Mouse (Mus musculus) limb, embryonic 14.5 days (tissue): ENCODE data around the gene Tbxas1. TPM values are rescaled to one million over a fixed set of nuclear protein-coding genes. Genes with fewer than 3 reads are reported as not detected.

Source experiments
- ATAC-seq: fragments of 200-750 bp; cut with Nextera tagmentation; 2 replicates; pipeline ENCODE4 v1.8.0; 2017; ENCODE audit warnings: low read depth, moderate number of reproducible peaks, moderate TSS enrichment; ENCODE audit not compliant: low FRiP score
- DNase-seq: peaks from one replicate; pipeline ENCODE4 v3.0.0-alpha.2; 2015; ENCODE audit warnings: low spot score
- H3K27ac ChIP-seq: fragments of 300-500 bp; sonication (generic); replicated peaks from 2 replicates; pipeline ENCODE4 v1.5.1; 2014; ENCODE audit warnings: low read depth, mild to moderate bottlenecking, low read length, moderate library complexity, mixed read lengths
- H3K27me3 ChIP-seq: fragments of 300-500 bp; sonication (generic); 2 replicates; pipeline ENCODE4 v1.6.1; 2014; ENCODE audit warnings: low read length, mixed read lengths; ENCODE audit not compliant: control insufficient read depth, insufficient read depth
- H3K36me3 ChIP-seq: fragments of 300-500 bp; sonication (generic); 2 replicates; pipeline ENCODE4 v1.6.1; 2014; ENCODE audit warnings: mild to moderate bottlenecking, low read length, moderate library complexity, mixed read lengths; ENCODE audit not compliant: control insufficient read depth, insufficient read depth
- H3K4me1 ChIP-seq: fragments of 300-500 bp; sonication (generic); 2 replicates; pipeline ENCODE4 v1.6.1; 2014; ENCODE audit warnings: antibody characterized with exemption, low read length, mixed read lengths; ENCODE audit not compliant: control insufficient read depth, insufficient read depth
- H3K4me2 ChIP-seq: fragments of 300-500 bp; sonication (generic); replicated peaks from 2 replicates; pipeline ENCODE4 v1.6.1; 2014; ENCODE audit warnings: low read depth, mild to moderate bottlenecking, low read length, moderate library complexity; ENCODE audit not compliant: severe bottlenecking
- H3K4me3 ChIP-seq: fragments of 300-500 bp; sonication (generic); replicated peaks from 2 replicates; pipeline ENCODE4 v1.5.1; 2014; ENCODE audit warnings: low read length
- H3K9ac ChIP-seq: fragments of 300-500 bp; sonication (generic); 2 replicates; pipeline ENCODE4 v1.6.1; 2014; ENCODE audit warnings: mild to moderate bottlenecking, low read depth, low read length, moderate library complexity; ENCODE audit not compliant: severe bottlenecking
- H3K9me3 ChIP-seq: fragments of 300-500 bp; sonication (generic); 2 replicates; pipeline ENCODE4 v1.6.1; 2016; ENCODE audit warnings: low read length; ENCODE audit not compliant: control insufficient read depth
- POLR2A ChIP-seq: fragments of 200-500 bp; IDR thresholded peaks from 2 replicates; pipeline ENCODE4 v1.8.0; 2012; ENCODE audit warnings: inconsistent platforms, mild to moderate bottlenecking, moderate library complexity, borderline replicate concordance; ENCODE audit not compliant: insufficient read depth, insufficient read length; ENCODE audit errors: extremely low read depth
- WGBS: fragments of 180-500 bp; shearing (Covaris S2); extraction: QIAGEN DNeasy Blood & Tissue Kit; methylation state at CpG from one replicate; pipeline ENCODE4 v1.1.7; 2014; 5-methylcytosine and 5-hydroxymethylcytosine counted together
- polyA plus RNA-seq, 2 experiments: library from polyadenylated mRNA; depleted of rRNA in 1 of 2; stranded (reverse) in 1 of 2; unstranded in 1 of 2; fragments of >200 nt; fragmentation: Nextera tagmentation in 1 of 2; extraction: Ambion mirVana in 1 of 2; gene quantifications; 2 replicates each; pipeline versions ENCODE4 v1.2.1 to v1.2.3; 2012 to 2014

Tbxas1 gene
- polyA plus RNA-seq, 2 experiments, result 1.8 to 2.6 TPM

- no peak for TF ChIP-seq POLR2A
- no peak overlapping the region for H3K9ac ChIP-seq
- H3K4me2 ChIP-seq, result no peak overlapping the region
- H3K9me3 ChIP-seq, result 0 out of 2 replicates have a peak, but pooled peaks cover 4% of the 10 kb centered on the region
- ATAC-seq (no peak), DNase-seq (no peak)
- H3K36me3 ChIP-seq, result no peaks in the 10 kb centered on the region
- no peak overlapping the region for H3K27ac ChIP-seq
- no peaks in the 10 kb centered on the region for H3K4me1 ChIP-seq
- no peaks in the 10 kb centered on the region for H3K27me3 ChIP-seq
- no peak overlapping the region for H3K4me3 ChIP-seq
Measured at GRCm38 (mm10) chr6:39124719-39125118, 249.5 kb downstream of the Tbxas1 start.

GRCm38 (mm10) chr6:39131480-39131879 is 256.3 kb downstream of the Tbxas1 start:
- 48% methylated on average over 4 of the region's 4 CpGs for WGBS
- Histone ChIP-seq H3K4me3 (no peak overlapping the region), H3K4me1 (no peaks in the 10 kb centered on the region), H3K4me2 (no peak overlapping the region), H3K9ac (no peak overlapping the region), H3K9me3 (0 out of 2 replicates have a peak, but pooled peaks cover 4% of the 10 kb centered on the region), H3K27me3 (no peaks in the 10 kb centered on the region), H3K36me3 (peaks cover 16% of the 10 kb centered on the region), H3K27ac (no peak overlapping the region)
- DNase-seq (no peak), ATAC-seq (no peak)
- TF ChIP-seq POLR2A, result no peak

- DNase-seq (no peak), ATAC-seq (no peak)
- no peak overlapping the region for H3K27ac ChIP-seq
- 72% methylated on average over 5 of the region's 5 CpGs for WGBS
- H3K9ac ChIP-seq, result no peak overlapping the region
- 0 out of 2 replicates have a peak, but pooled peaks cover 1% of the 10 kb centered on the region for H3K9me3 ChIP-seq
- TF ChIP-seq POLR2A, result no peak
- no peaks in the 10 kb centered on the region for H3K4me1 ChIP-seq
- H3K27me3 ChIP-seq, result no peaks in the 10 kb centered on the region
- H3K4me3 ChIP-seq, result no peak overlapping the region
- H3K4me2 ChIP-seq, result no peak overlapping the region
- peaks cover 16% of the 10 kb centered on the region for H3K36me3 ChIP-seq
Measured at GRCm38 (mm10) chr6:39132556-39132955, 257.4 kb downstream of the Tbxas1 start.

Other genes starting within 250 kb of the Tbxas1 start
- 1.3 and 1.5 TPM in 2 replicates for gene Klrg2, start 238.2 kb upstream of the Tbxas1 start, polyA plus RNA-seq (2012; rRNA removed)
- gene Klrg2, start 238.2 kb upstream of the Tbxas1 start, polyA plus RNA-seq (2014; fragmentation: Nextera tagmentation; extraction: Ambion mirVana), result 1.1 and 2.1 TPM in 2 replicates
- gene Clec2l, start 212.3 kb upstream of the Tbxas1 start, polyA plus RNA-seq (2012; rRNA removed), result 16.1 and 18.2 TPM in 2 replicates
- 6.3 and 11.7 TPM in 2 replicates for gene Clec2l, start 212.3 kb upstream of the Tbxas1 start, polyA plus RNA-seq (2014; fragmentation: Nextera tagmentation; extraction: Ambion mirVana)
- 12.3 and 16.4 TPM in 2 replicates for gene Hipk2, start 761 bp downstream of the Tbxas1 start, polyA plus RNA-seq (2012; rRNA removed)
- 11.9 and 17.4 TPM in 2 replicates for gene Hipk2, start 761 bp downstream of the Tbxas1 start, polyA plus RNA-seq (2014; fragmentation: Nextera tagmentation; extraction: Ambion mirVana)
- 18.5 and 19.3 TPM in 2 replicates for gene Parp12, start 242.9 kb downstream of the Tbxas1 start, polyA plus RNA-seq (2012; rRNA removed)
- gene Parp12, start 242.9 kb downstream of the Tbxas1 start, polyA plus RNA-seq (2014; fragmentation: Nextera tagmentation; extraction: Ambion mirVana), result 8.6 and 11.9 TPM in 2 replicates